Comparison of ENCODE assay signal across 9 mouse cellular contexts in the genomic region with DNA sequence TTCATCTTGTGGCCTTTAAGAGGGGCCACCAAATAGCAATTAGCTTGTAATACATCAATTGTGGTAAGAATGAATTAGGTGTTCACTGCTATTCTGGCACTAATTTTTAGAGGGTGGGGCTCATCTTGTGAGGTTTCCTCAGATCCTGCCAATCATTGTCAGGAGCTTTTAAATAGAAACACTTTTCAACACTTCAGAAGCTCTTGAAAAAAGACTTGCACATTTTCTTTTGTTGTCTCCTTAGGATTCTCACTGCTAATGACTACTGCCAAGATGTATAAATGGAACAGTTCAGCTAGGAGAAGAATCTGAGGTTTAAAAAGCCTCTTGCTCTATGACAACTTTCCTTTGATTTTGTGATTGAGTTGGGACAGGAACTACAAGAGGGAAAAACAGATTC.
"Had no signal": no experiment of that assay in that cellular context is flagged by ENCODE, and none has a peak within 500 bp of the region (broad histone marks: within the 10 kb centered on the region; RNA-seq: fewer than 3 reads in every experiment).

No protein-coding gene starts in this region.

- H3K4me1 ChIP-seq: limb, embryonic 15.5 days; liver, embryonic 12.5 days; midbrain, embryonic 13.5 days; stomach, embryonic 15.5 days had no signal

- ATAC-seq: liver, embryonic 12.5 days; lung, postnatal 0 days; midbrain, embryonic 13.5 days had no signal

- H3K36me3 ChIP-seq: limb, embryonic 15.5 days; liver, embryonic 12.5 days; midbrain, embryonic 13.5 days; stomach, embryonic 15.5 days had no signal

- DNase-seq: kidney, postnatal 25 days; lung, postnatal 36 days; right cerebral cortex, postnatal 14 days; thymus, postnatal 4 days had no signal

- H3K27ac ChIP-seq: limb, embryonic 15.5 days; liver, embryonic 12.5 days; midbrain, embryonic 13.5 days; stomach, embryonic 15.5 days had no signal

- H3K9ac ChIP-seq: limb, embryonic 15.5 days; liver, embryonic 12.5 days; midbrain, embryonic 13.5 days; stomach, embryonic 15.5 days had no signal

- H3K27me3 ChIP-seq: limb, embryonic 15.5 days; liver, embryonic 12.5 days; midbrain, embryonic 13.5 days; stomach, embryonic 15.5 days had no signal

- H3K9me3 ChIP-seq: limb, embryonic 15.5 days; liver, embryonic 12.5 days; midbrain, embryonic 13.5 days; stomach, embryonic 15.5 days had no signal

- H3K4me3 ChIP-seq: limb, embryonic 15.5 days; liver, embryonic 12.5 days; midbrain, embryonic 13.5 days; stomach, embryonic 15.5 days had no signal

- H3K4me2 ChIP-seq: limb, embryonic 15.5 days; liver, embryonic 12.5 days; midbrain, embryonic 13.5 days; stomach, embryonic 15.5 days had no signal
